Mouse (Mus musculus): Measurements from ENCODE around the gene Gm37240. TPM values are rescaled to one million over a fixed set of nuclear protein-coding genes. Genes with fewer than 3 reads are reported as not detected.

Gm37240 gene
- polyA plus RNA-seq, 1 experiment from 2014 or later = 0.52 TPM

GRCm38 (mm10) chr3:85164931-85165330 is 722.4 kb downstream of the Gm37240 start:
- no peak for ATAC-seq
- Histone ChIP-seq H3K4me1 (no peaks in the 10 kb centered on the region), H3K9me3 (replicated peaks) (no peaks in the 10 kb centered on the region), H3K9ac (no peak overlapping the region), H3K4me3 (no peak overlapping the region), H3K27ac (no peak overlapping the region), H3K27me3 (replicated peaks) (no peaks in the 10 kb centered on the region), H3K4me2 (no peak overlapping the region), H3K36me3 (no peaks in the 10 kb centered on the region)
- WGBS (ENCODE audit: insufficient replicate concordance) = 28% methylated on average over 1 of the region's 1 CpGs

GRCm38 (mm10) chr3:85163396-85163795 is 723.9 kb downstream of the Gm37240 start:
- H3K36me3 ChIP-seq = no peaks in the 10 kb centered on the region
- H3K9me3 ChIP-seq (replicated peaks) = no peaks in the 10 kb centered on the region
- H3K4me1 ChIP-seq = no peaks in the 10 kb centered on the region
- H3K27ac ChIP-seq = no peak overlapping the region
- WGBS (ENCODE audit: insufficient replicate concordance) = 80% methylated on average over 5 of the region's 5 CpGs
- H3K27me3 ChIP-seq (replicated peaks) = no peaks in the 10 kb centered on the region
- no peak for ATAC-seq
- no peak overlapping the region for H3K4me2 ChIP-seq
- no peak overlapping the region for H3K9ac ChIP-seq
- H3K4me3 ChIP-seq = no peak overlapping the region

- Histone ChIP-seq H3K4me1 (no peaks in the 10 kb centered on the region), H3K36me3 (no peaks in the 10 kb centered on the region), H3K4me2 (no peak overlapping the region), H3K27me3 (replicated peaks) (no peaks in the 10 kb centered on the region), H3K9ac (no peak overlapping the region), H3K9me3 (replicated peaks) (no peaks in the 10 kb centered on the region), H3K27ac (no peak overlapping the region), H3K4me3 (no peak overlapping the region)
- ATAC-seq = no peak
- 62% methylated on average over 3 of the region's 3 CpGs for WGBS (ENCODE audit: insufficient replicate concordance)
Measured at GRCm38 (mm10) chr3:85162430-85162829, 724.9 kb downstream of the Gm37240 start.

GRCm38 (mm10) chr3:85160816-85161215 is 726.5 kb downstream of the Gm37240 start:
- ATAC-seq = no peak
- no peak overlapping the region for H3K4me2 ChIP-seq
- WGBS (ENCODE audit: insufficient replicate concordance) = 76% methylated on average over 10 of the region's 10 CpGs
- H3K9ac ChIP-seq = no peak overlapping the region
- no peaks in the 10 kb centered on the region for H3K36me3 ChIP-seq
- no peaks in the 10 kb centered on the region for H3K27me3 ChIP-seq (replicated peaks)
- no peaks in the 10 kb centered on the region for H3K4me1 ChIP-seq
- H3K4me3 ChIP-seq = no peak overlapping the region
- H3K27ac ChIP-seq = no peak overlapping the region
- H3K9me3 ChIP-seq (replicated peaks) = no peaks in the 10 kb centered on the region

GRCm38 (mm10) chr3:85159631-85160030 is 727.7 kb downstream of the Gm37240 start:
- 69% methylated on average over 6 of the region's 6 CpGs for WGBS (ENCODE audit: insufficient replicate concordance)
- no peak overlapping the region for H3K4me2 ChIP-seq
- H3K27me3 ChIP-seq (replicated peaks) = no peaks in the 10 kb centered on the region
- ATAC-seq = no peak
- H3K9ac ChIP-seq = no peak overlapping the region
- H3K4me3 ChIP-seq = no peak overlapping the region
- H3K9me3 ChIP-seq (replicated peaks) = no peaks in the 10 kb centered on the region
- H3K4me1 ChIP-seq = no peaks in the 10 kb centered on the region
- no peak overlapping the region for H3K27ac ChIP-seq
- no peaks in the 10 kb centered on the region for H3K36me3 ChIP-seq

- Histone ChIP-seq H3K36me3 (no peaks in the 10 kb centered on the region), H3K27me3 (replicated peaks) (no peaks in the 10 kb centered on the region), H3K4me2 (no peak overlapping the region), H3K4me1 (no peaks in the 10 kb centered on the region), H3K9me3 (replicated peaks) (no peaks in the 10 kb centered on the region), H3K9ac (no peak overlapping the region), H3K27ac (no peak overlapping the region), H3K4me3 (no peak overlapping the region)
- 57% methylated on average over 4 of the region's 4 CpGs for WGBS (ENCODE audit: insufficient replicate concordance)
- ATAC-seq = no peak
Measured at GRCm38 (mm10) chr3:85148816-85149215, 738.5 kb downstream of the Gm37240 start.

GRCm38 (mm10) chr3:85148038-85148550 is 739.2 kb downstream of the Gm37240 start:
- H3K36me3 ChIP-seq = no peaks in the 10 kb centered on the region
- no peak overlapping the region for H3K9ac ChIP-seq
- no peaks in the 10 kb centered on the region for H3K4me1 ChIP-seq
- H3K27ac ChIP-seq = no peak overlapping the region
- H3K4me3 ChIP-seq = no peak overlapping the region
- no peak for ATAC-seq
- no peaks in the 10 kb centered on the region for H3K9me3 ChIP-seq (replicated peaks)
- WGBS (ENCODE audit: insufficient replicate concordance) = 66% methylated on average over 6 of the region's 6 CpGs
- no peaks in the 10 kb centered on the region for H3K27me3 ChIP-seq (replicated peaks)
- no peak overlapping the region for H3K4me2 ChIP-seq

GRCm38 (mm10) chr3:85145568-85145967 is 741.8 kb downstream of the Gm37240 start:
- 18% methylated on average over 7 of the region's 7 CpGs for WGBS (ENCODE audit: insufficient replicate concordance)
- Histone ChIP-seq H3K27ac (no peak overlapping the region), H3K36me3 (no peaks in the 10 kb centered on the region), H3K27me3 (replicated peaks) (no peaks in the 10 kb centered on the region), H3K4me3 (no peak overlapping the region), H3K9me3 (replicated peaks) (no peaks in the 10 kb centered on the region), H3K9ac (no peak overlapping the region), H3K4me1 (no peaks in the 10 kb centered on the region), H3K4me2 (no peak overlapping the region)
- ATAC-seq = no peak

- Histone ChIP-seq H3K27ac (no peak overlapping the region), H3K4me2 (no peak overlapping the region), H3K4me1 (no peaks in the 10 kb centered on the region), H3K27me3 (replicated peaks) (no peaks in the 10 kb centered on the region), H3K36me3 (no peaks in the 10 kb centered on the region), H3K9me3 (replicated peaks) (no peaks in the 10 kb centered on the region), H3K4me3 (no peak overlapping the region), H3K9ac (no peak overlapping the region)
- WGBS (ENCODE audit: insufficient replicate concordance) = 61% methylated on average over 4 of the region's 4 CpGs
- ATAC-seq = no peak
Measured at GRCm38 (mm10) chr3:85145076-85145475, 742.2 kb downstream of the Gm37240 start.

- Histone ChIP-seq H3K9ac (no peak overlapping the region), H3K9me3 (replicated peaks) (no peaks in the 10 kb centered on the region), H3K27ac (no peak overlapping the region), H3K4me2 (no peak overlapping the region), H3K4me3 (no peak overlapping the region), H3K36me3 (no peaks in the 10 kb centered on the region), H3K27me3 (replicated peaks) (no peaks in the 10 kb centered on the region), H3K4me1 (no peaks in the 10 kb centered on the region)
- ATAC-seq = no peak
- 59% methylated on average over 3 of the region's 3 CpGs for WGBS (ENCODE audit: insufficient replicate concordance)
Measured at GRCm38 (mm10) chr3:85144425-85144824, 742.9 kb downstream of the Gm37240 start.

GRCm38 (mm10) chr3:85140488-85140887 is 746.8 kb downstream of the Gm37240 start:
- Histone ChIP-seq H3K36me3 (no peaks in the 10 kb centered on the region), H3K9me3 (replicated peaks) (no peaks in the 10 kb centered on the region), H3K4me3 (no peak overlapping the region), H3K27me3 (replicated peaks) (no peaks in the 10 kb centered on the region), H3K27ac (no peak overlapping the region), H3K4me2 (no peak overlapping the region), H3K4me1 (no peaks in the 10 kb centered on the region), H3K9ac (no peak overlapping the region)
- no peak for ATAC-seq
- WGBS (ENCODE audit: insufficient replicate concordance) = 42% methylated on average over 7 of the region's 7 CpGs

GRCm38 (mm10) chr3:85138407-85138806 is 748.9 kb downstream of the Gm37240 start:
- H3K4me1 ChIP-seq = no peaks in the 10 kb centered on the region
- no peak for ATAC-seq
- no peak overlapping the region for H3K9ac ChIP-seq
- H3K9me3 ChIP-seq (replicated peaks) = no peaks in the 10 kb centered on the region
- H3K27me3 ChIP-seq (replicated peaks) = no peaks in the 10 kb centered on the region
- H3K36me3 ChIP-seq = no peaks in the 10 kb centered on the region
- H3K4me3 ChIP-seq = no peak overlapping the region
- H3K27ac ChIP-seq = no peak overlapping the region
- no peak overlapping the region for H3K4me2 ChIP-seq
- 55% methylated on average over 2 of the region's 2 CpGs for WGBS (ENCODE audit: insufficient replicate concordance)

GRCm38 (mm10) chr3:85133561-85133960 is 753.8 kb downstream of the Gm37240 start:
- Histone ChIP-seq H3K27me3 (replicated peaks) (no peaks in the 10 kb centered on the region), H3K4me1 (no peaks in the 10 kb centered on the region), H3K9ac (no peak overlapping the region), H3K4me2 (no peak overlapping the region), H3K27ac (no peak overlapping the region), H3K9me3 (replicated peaks) (no peaks in the 10 kb centered on the region), H3K4me3 (no peak overlapping the region), H3K36me3 (no peaks in the 10 kb centered on the region)
- ATAC-seq = no peak
- WGBS (ENCODE audit: insufficient replicate concordance) = 76% methylated on average over 4 of the region's 4 CpGs
